Mouse (Mus musculus): ENCODE measurements around the gene Tcf19.
"Not testable (repeated sequence)": the region's sequence is repeated elsewhere in the genome, so short reads cannot be mapped to it uniquely, and the experiment has no call there.

Tcf19 gene

GRCm38 (mm10) chr17:35532901-35533300 lies 16.3 kb upstream of the Tcf19 start, which contains the start of gene Psors1c2:
TSS of gene Psors1c2 (plus strand) at chr17:35533201.
- DNase-seq (ENCODE audit: low spot score in 2 of 2) = no peak

- DNase-seq (ENCODE audit: low spot score in 2 of 2) = no peak
Measured at GRCm38 (mm10) chr17:35532360-35532759, 15.7 kb upstream of the Tcf19 start.

DNA sequence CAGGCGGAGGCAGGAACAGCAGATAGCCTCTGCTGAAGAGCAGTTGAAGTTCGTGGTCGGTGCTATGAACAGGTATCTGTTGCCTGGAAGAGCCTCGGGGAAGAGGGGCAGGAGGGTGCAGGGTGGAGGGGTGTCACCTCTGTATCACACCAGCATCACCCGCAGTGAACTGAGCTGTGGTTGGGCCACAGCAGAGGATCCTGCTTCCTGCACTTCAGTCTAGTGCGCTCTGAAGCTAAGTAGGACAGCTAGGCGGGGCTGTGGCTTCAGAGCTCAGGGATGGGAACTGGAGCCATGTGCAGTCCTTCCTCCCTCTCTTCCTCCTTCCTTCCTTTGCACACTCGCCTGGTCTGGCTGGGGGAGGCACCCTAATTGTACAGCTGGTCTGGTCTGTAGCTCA lies 10.0 kb upstream of the Tcf19 start:
- no peak for DNase-seq (ENCODE audit: low spot score in 2 of 2)

DNA sequence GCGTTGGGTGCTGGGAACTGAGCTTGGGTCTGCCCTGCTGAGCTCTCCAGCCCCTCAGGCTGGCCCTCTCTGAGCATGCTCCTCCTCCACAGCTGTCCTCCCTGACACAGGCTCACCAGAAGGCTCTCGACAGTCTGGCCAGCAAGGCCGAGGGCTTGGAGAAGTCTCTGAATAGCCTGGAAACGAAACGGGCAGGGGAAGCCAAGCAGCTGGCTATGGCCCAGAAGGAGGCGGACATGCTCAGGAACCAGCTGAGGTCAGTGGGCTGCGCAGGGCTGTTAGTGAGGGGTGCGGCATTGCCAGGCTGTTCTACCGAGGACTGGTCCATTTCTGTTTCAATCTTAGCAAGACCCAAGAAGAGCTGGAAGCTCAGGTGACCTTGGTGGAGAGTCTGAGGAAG lies 7.7 kb upstream of the Tcf19 start:
- no peak for DNase-seq (ENCODE audit: low spot score in 2 of 2)

DNA sequence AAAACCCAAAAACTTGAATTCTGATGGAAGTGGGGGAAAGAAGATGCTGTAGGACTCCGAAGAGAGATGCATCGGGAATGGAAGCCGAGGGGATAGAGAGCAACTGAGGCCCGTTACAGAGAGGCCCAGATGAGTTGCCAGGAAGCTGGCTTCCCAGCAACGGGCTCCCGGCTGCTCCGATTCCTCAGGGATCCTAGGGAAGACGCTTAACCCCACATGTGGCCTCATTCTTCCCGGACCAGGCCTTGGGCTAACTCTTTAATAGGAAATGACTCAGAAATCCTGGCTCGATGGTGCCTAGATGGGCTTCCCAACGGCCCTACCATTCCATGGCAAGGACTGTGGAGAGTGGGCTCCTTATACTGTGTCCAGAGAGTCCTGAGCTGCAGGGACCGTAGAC lies 902 bp upstream of the Tcf19 start:
- no peak for DNase-seq (ENCODE audit: low spot score in 2 of 2)

GRCm38 (mm10) chr17:35515911-35516640 lies 548 bp downstream of the Tcf19 start:
- peak; percentile 16 to 38 for DNase-seq (ENCODE audit: low spot score in 2 of 2)

DNA sequence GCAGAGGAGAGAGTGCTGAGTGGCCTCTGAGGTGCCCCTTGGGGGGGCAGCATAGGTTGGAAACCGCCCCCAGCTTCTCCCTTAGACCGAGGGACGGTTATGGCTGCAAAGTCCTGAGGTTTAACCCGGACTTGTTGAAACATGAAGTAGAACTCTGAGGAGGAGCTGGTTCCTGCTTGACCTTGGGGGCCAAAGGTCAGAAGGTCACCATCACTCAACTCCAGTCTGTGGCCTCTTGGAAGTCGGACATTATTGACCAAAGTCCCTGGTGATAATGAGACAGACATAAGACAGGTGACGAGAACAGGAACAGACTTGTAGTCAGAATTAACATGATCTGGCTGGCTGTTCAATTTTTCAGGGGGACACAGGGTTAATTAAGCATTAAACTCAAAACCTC lies 1.9 kb downstream of the Tcf19 start:
- DNase-seq (ENCODE audit: low spot score in 2 of 2) = no peak

GRCm38 (mm10) chr17:35513886-35514285 lies 2.7 kb downstream of the Tcf19 start:
- DNase-seq (ENCODE audit: low spot score in 2 of 2) = peak; percentile 56 to 66

DNA sequence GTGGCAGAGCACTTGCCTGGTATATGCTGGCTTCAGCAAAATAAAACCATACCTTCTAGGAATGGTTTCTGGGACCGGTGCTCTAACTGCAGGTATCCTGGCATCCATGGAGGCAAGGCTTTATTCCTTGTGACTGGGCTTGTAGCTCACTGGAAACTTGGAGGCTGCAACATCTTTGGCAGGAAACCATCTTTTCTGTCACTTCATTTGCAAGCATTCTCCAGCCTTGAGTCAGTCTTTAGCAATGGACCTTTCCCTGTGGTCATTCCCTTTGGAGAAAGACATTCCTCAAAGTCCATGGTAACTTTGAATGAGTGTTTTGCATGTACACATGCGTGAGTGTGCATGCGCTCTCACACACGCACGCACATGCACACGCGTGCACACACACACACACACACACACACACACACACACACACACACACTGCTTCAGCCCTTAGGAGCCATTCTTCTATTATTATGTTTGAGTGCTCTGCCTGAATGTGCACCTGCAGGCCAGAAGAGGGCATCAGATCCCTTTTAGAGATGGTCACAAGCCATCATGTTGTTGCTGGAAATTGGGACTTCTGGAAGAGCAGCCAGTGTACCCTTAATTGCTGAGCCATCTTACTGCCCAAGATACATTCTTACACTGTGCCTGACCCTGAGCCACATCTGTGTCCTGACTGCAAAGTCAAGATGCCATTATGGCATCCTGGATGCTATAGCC lies 3.6 kb downstream of the Tcf19 start:
- peak in 1 of 2 experiments; percentile 26 for DNase-seq (ENCODE audit: low spot score in 2 of 2)

GRCm38 (mm10) chr17:35509284-35509683 lies 7.3 kb downstream of the Tcf19 start:
- peak; percentile 28 for DNase-seq (ENCODE audit: low spot score in 2 of 2)

DNA sequence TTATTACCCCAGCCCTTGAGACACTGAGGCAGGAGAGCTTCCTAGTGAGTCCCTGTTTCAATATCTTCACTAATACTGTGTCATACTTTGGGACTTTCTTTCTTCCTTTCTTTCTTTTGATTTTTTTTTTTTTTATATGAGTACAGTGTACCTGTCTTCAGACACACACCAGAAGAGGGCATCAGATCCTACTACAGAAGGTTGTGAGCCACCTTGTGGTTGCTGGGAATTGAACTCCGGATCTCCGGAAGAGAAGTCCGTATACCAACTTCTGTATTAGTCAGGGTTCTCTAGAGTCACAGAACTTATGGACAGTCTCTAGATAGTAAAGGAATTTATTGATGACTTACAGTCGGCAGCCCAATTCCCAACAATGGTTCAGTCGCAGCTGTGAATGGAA lies 8.3 kb downstream of the Tcf19 start:
- DNase-seq (ENCODE audit: low spot score in 2 of 2) = not testable (repeated sequence)

- no peak for DNase-seq (ENCODE audit: low spot score in 2 of 2)
Measured at GRCm38 (mm10) chr17:35507556-35508260, 8.9 kb downstream of the Tcf19 start.

DNA sequence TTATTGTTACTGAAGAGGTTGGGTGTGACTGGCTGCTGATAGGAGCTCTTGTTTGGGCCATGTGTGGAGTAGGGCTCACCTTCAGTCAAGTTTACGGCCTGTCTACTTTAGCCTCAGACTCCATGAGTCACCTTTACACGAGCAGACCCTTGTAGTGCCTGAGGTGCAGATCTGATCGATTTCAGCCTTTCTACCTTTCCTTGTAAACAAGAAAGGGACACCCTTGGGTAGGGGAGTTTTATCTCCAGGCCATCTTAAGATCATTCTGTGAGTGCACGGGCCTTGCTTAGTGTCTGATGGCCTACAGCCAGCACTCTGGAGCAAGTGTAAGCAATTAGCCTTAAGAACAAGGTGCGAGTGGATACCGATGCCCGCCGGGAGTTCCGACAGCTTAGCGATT lies 9.7 kb downstream of the Tcf19 start:
- no peak for DNase-seq (ENCODE audit: low spot score in 2 of 2)

DNA sequence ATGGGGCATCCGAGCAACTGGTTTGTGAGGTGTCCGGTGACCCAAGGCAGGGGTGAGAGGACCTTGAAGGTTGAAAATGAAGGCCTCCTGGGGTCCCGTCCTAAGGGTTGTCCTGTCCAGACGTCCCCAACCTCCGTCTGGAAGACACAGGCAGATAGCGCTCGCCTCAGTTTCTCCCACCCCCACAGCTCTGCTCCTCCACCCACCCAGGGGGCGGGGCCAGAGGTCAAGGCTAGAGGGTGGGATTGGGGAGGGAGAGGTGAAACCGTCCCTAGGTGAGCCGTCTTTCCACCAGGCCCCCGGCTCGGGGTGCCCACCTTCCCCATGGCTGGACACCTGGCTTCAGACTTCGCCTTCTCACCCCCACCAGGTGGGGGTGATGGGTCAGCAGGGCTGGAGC lies 10.8 kb downstream of the Tcf19 start, which contains the start of gene Pou5f1:
Pou5f1 (plus strand) TSS at position 243 of the 400 bp plus-strand sequence.
- no peak for DNase-seq (ENCODE audit: low spot score in 2 of 2)

- no peak for DNase-seq (ENCODE audit: low spot score in 2 of 2)
Measured at GRCm38 (mm10) chr17:35504628-35505481, 11.8 kb downstream of the Tcf19 start.

DNA sequence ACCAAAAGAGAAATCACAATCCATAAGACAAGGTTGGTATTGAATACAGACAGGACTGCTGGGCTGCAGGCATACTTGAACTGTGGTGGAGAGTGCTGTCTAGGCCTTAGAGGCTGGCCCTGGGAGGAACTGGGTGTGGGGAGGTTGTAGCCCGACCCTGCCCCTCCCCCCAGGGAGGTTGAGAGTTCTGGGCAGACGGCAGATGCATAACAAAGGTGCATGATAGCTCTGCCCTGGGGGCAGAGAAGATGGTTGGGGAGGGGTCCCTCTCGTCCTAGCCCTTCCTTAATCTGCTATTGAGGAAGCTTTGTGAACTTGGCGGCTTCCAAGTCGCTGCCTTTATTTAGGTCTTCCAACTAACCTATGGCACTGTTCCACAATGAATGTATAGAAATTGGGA lies 12.8 kb downstream of the Tcf19 start:
- DNase-seq (ENCODE audit: low spot score in 2 of 2) = no peak

- DNase-seq (ENCODE audit: low spot score in 2 of 2) = no peak
Measured at GRCm38 (mm10) chr17:35502762-35503161, 13.9 kb downstream of the Tcf19 start.

- DNase-seq (ENCODE audit: low spot score in 2 of 2) = no peak
Measured at GRCm38 (mm10) chr17:35502226-35502625, 14.4 kb downstream of the Tcf19 start.

GRCm38 (mm10) chr17:35497124-35497523 lies 19.5 kb downstream of the Tcf19 start:
- no peak for DNase-seq (ENCODE audit: low spot score in 2 of 2)

- no peak for DNase-seq (ENCODE audit: low spot score in 2 of 2)
Measured at GRCm38 (mm10) chr17:35490320-35490719, 26.3 kb downstream of the Tcf19 start.

DNA sequence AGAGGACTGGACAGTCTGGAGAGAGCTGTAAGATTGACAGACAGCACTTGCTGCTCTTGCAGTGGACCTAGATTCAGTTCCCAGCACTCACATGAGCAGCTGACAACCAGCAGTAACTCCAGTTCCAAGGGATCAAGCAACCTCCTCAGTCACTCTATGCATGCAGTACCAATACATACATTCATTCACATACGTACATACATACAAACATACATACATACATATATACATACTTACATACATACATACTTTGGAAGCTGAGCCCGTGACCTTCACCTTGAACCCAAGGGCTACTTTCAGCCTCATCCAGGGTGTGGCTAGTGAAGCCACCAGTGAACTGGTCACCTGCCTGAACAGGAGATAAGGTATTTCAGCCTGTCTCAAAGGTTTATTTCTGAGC lies 28.6 kb downstream of the Tcf19 start:
- DNase-seq (ENCODE audit: low spot score in 2 of 2) = no peak

DNA sequence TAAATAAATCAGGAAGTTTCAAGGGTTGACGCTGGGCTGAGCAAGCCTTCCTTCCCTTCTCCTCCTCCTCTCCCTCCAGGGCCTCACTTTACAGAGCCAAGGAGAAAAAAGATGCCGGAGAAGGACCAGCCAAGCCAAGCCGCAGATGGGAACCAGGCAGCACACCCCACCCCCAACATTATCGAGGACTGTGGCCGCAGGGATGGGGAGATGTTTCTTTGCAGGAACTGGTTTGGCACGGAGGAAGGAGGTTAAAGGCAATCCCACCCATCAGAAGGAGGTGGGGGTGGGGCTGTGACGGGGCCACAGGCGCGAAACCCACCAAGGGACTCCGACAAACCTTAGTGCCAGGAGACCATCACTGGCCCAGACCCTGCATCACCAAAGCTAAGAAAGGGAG lies 29.9 kb downstream of the Tcf19 start:
- no peak for DNase-seq (ENCODE audit: low spot score in 2 of 2)

All from right cerebral cortex, adult 2 months (tissue).